Mouse (Mus musculus) midbrain, embryonic 12.5 days (tissue): ENCODE measurements around the gene Ephx4. TPM values are rescaled to one million over a fixed set of nuclear protein-coding genes. Genes with fewer than 3 reads are reported as not detected.
A peak's percentile ranks its signal among the peaks of the same experiment; 100 is the strongest.

Source experiments
- ATAC-seq: fragments of 200-750 bp; cut with Nextera tagmentation; 2 replicates; pipeline ENCODE4 v1.8.0; 2017; ENCODE audit warnings: low read depth, moderate TSS enrichment, moderate library complexity; ENCODE audit not compliant: low FRiP score
- H3K27ac ChIP-seq: fragments of 300-500 bp; sonication (generic); replicated peaks from 2 replicates; pipeline ENCODE4 v1.5.1; 2016; ENCODE audit warnings: mild to moderate bottlenecking
- H3K27me3 ChIP-seq: fragments of 300-500 bp; sonication (generic); 2 replicates; pipeline ENCODE4 v1.6.1; 2016; ENCODE audit warnings: mild to moderate bottlenecking
- H3K36me3 ChIP-seq: fragments of 300-500 bp; sonication (generic); 2 replicates; pipeline ENCODE4 v1.6.1; 2016
- H3K4me1 ChIP-seq: fragments of 300-500 bp; sonication (generic); 2 replicates; pipeline ENCODE4 v1.6.1; 2016
- H3K4me2 ChIP-seq: fragments of 300-500 bp; sonication (generic); replicated peaks from 2 replicates; pipeline ENCODE4 v1.6.1; 2016; ENCODE audit warnings: mild to moderate bottlenecking, moderate library complexity
- H3K4me3 ChIP-seq: fragments of 300-500 bp; sonication (generic); 2 replicates; pipeline ENCODE4 v1.5.1; 2016; ENCODE audit warnings: mild to moderate bottlenecking
- H3K9ac ChIP-seq: fragments of 300-500 bp; sonication (generic); replicated peaks from 2 replicates; pipeline ENCODE4 v1.6.1; 2016; ENCODE audit warnings: mild to moderate bottlenecking, moderate library complexity
- H3K9me3 ChIP-seq: fragments of 300-500 bp; sonication (generic); 2 replicates; pipeline ENCODE4 v1.6.1; 2016; ENCODE audit warnings: mild to moderate bottlenecking
- WGBS: fragments of 180-500 bp; shearing (Covaris S2); methylation state at CpG from one replicate; pipeline ENCODE4 v1.1.7; 2016; 5-methylcytosine and 5-hydroxymethylcytosine counted together
- polyA plus RNA-seq: library from polyadenylated mRNA; unstranded; fragments of >200 nt; fragmentation: Nextera tagmentation; extraction: Ambion mirVana; gene quantifications from 2 replicates; pipeline ENCODE4 v1.2.1, GENCODE M21; 2016

Gene Ephx4
- polyA plus RNA-seq, 1 experiment from 2014 or later: 0.83 TPM

DNA sequence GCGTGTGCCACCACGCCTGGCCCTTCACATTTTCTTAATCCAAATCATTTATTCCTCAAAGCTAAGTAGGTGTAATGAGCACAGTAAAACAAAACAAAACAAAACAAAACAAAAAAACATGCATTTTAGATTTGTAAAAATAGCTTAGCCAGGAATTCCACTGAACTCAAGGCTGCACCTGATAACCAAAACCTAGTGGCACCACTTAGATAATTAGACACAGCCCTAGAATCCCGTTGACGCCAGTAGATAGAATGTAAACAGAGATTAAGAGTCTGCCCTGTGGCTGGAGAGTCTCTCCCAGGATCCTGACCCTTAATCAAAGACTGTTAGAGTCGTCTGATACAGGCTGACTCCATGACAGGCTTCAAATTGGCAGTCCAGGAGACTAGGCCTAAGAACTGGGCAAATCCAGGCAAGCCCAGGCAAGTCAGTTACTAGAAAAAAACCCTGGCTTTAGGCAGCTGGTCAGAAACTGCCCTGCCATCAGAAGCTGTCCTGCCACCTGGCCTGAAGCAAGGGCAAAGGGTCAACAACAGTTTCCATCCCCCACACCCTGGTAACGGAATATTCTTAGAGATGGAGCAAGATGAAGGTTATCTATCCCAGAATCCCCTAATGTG lies 34.2 kb downstream of the Ephx4 start:
- Histone ChIP-seq H3K27me3 (no peaks in the 10 kb centered on the region; the same call in 1 of the 2 replicates), H3K4me3 (no peak overlapping the region), H3K4me2 (peak overlapping the region; percentile 68; the same call in 1 of the 2 replicates), H3K36me3 (no peaks in the 10 kb centered on the region), H3K4me1 (peaks cover 8% of the 10 kb centered on the region), H3K9ac (no peak overlapping the region), H3K27ac (no peak overlapping the region), H3K9me3 (no peaks in the 10 kb centered on the region)
- no peak for ATAC-seq
- WGBS: 78% methylated on average over 6 of the region's 6 CpGs

DNA sequence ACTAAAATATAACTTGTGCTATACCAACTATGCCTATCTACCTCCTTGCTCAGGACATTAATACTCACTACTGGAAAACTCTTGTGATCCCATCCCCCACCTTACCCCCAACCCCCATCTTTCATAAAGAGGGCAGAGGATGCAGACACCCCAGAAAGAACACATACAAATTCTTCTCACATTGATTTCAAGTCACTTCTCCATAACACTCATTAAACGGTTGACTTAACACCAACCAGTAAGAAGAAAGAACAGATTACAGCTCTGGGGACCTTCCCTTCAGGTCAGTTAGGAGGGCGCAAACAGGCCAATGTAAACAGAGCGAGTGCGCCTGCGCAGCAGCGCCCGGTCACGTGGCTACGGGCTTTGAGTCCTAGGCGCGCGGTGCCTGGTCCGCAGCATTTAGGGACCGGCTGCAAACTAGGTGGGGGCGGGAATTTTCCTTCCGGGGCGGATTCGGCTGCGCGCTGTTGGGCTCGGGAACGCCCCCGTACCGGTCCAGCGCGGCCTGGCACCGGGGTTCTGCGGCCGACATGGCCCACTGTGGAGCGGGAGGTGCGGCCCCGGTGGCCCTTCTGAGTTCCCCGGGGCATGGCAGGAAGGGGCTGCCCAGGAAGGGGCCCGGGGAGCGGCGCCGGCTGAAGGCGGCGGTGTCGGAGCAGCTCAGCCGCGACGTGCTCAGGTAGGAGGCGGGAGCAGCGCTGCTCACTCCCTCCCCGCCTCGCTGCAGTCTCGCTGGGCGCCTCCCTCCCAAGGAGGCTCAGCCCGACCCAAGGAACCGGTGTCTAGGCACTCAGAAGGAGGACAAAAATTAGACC lies 35.1 kb downstream of the Ephx4 start, which contains the start of gene Btbd8:
Gene Btbd8 (plus strand): TSS at position 534 of the 818 bp plus-strand sequence.
- Histone ChIP-seq H3K27ac (peak within 1 kb of the TSS; percentile 79), H3K4me1 (peaks cover 8% of the 10 kb centered on the region), H3K9me3 (no peaks in the 10 kb centered on the region), H3K4me3 (peak within 1 kb of the TSS; percentile 93), H3K27me3 (no peaks in the 10 kb centered on the region; the same call in 1 of the 2 replicates), H3K4me2 (peak within 1 kb of the TSS; percentile 68), H3K36me3 (no peaks in the 10 kb centered on the region), H3K9ac (peak within 1 kb of the TSS; percentile 88)
- peak; percentile 94 for ATAC-seq
- under 1% methylated on average over 51 of the region's 51 CpGs for WGBS

DNA sequence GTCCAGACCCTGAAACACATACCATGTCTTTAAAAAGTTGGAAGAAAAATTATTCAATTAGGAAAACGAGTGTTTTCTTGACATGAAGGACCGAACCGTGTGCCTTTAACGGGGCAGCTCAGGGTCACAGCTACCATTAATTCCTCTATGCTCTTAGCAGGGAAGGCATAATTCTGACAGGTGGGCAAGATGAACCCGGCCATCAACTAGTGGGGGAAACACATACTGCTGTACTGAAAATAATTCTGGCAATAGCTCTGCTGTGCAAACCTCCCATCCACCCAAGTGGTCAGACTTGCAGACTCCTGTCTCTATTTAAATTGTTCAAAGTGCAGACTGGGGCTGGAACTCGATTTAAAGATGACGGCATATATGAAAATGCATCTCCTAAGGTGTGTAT lies 35.8 kb downstream of the Ephx4 start:
- Histone ChIP-seq H3K4me1 (peaks cover 8% of the 10 kb centered on the region), H3K27me3 (no peaks in the 10 kb centered on the region; the same call in 1 of the 2 replicates), H3K4me2 (peak overlapping the region; percentile 68), H3K9ac (peak overlapping the region; percentile 88), H3K9me3 (no peaks in the 10 kb centered on the region), H3K4me3 (peak overlapping the region; percentile 93), H3K27ac (peak overlapping the region; percentile 79), H3K36me3 (no peaks in the 10 kb centered on the region)
- 27% methylated on average over 7 of the region's 7 CpGs for WGBS
- ATAC-seq: no peak

DNA sequence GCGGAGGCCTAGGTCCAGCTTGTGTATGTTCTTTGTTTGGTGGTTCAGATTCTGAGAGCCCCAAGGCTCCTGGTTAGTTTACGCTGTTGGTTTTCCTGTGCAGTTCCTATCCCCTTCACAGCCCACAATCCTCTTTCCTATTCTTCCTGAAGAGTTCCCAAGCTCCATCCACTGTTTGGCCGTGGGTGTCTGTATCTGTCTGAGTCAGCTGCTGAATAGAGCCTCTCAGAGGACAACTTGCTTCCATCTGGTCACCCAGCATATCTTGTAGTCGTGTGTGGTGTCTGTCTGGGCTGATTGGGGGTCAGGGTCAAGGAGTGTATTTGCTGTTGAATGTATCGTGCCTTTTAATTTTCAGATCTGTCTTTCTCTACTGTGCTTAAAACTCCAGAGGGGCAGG lies 39.3 kb downstream of the Ephx4 start:
- Histone ChIP-seq H3K4me2 (no peak overlapping the region), H3K9me3 (no peaks in the 10 kb centered on the region), H3K4me1 (peaks cover 8% of the 10 kb centered on the region), H3K4me3 (no peak overlapping the region), H3K36me3 (no peaks in the 10 kb centered on the region), H3K9ac (no peak overlapping the region), H3K27me3 (no peaks in the 10 kb centered on the region), H3K27ac (no peak overlapping the region)
- 83% methylated on average over 5 of the region's 5 CpGs for WGBS
- no peak for ATAC-seq

GRCm38 (mm10) chr5:107444251-107444650 lies 41.7 kb downstream of the Ephx4 start:
- H3K27ac ChIP-seq: no peak overlapping the region
- no peaks in the 10 kb centered on the region for H3K4me1 ChIP-seq
- no peak for ATAC-seq
- no peak overlapping the region for H3K4me3 ChIP-seq
- no peak overlapping the region for H3K9ac ChIP-seq
- H3K27me3 ChIP-seq: no peaks in the 10 kb centered on the region
- WGBS: 91% methylated on average over 4 of the region's 4 CpGs
- H3K9me3 ChIP-seq: no peaks in the 10 kb centered on the region
- H3K4me2 ChIP-seq: no peak overlapping the region
- H3K36me3 ChIP-seq: no peaks in the 10 kb centered on the region

DNA sequence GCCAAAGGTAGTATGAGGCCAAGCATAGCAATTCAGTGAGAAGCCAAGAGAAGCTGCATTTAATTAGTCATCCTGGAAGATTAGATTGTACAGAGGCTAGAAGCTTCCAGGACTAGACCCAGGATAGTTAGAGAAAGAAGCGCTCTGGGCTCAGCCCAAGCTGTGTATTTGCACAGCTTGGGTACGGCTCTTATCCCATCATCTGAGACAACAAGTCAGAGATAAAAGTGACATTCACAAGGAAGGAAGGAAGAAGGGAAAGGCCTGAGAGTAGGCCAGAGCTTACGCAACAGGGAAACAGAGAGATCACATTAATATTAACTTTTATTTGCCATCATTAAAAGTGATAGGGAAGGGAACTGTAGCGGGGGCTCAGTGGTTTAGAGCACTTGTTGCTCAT lies 45.4 kb downstream of the Ephx4 start:
- H3K9me3 ChIP-seq: no peaks in the 10 kb centered on the region
- H3K27ac ChIP-seq: no peak overlapping the region
- no peak overlapping the region for H3K9ac ChIP-seq
- ATAC-seq: no peak
- WGBS: 90% methylated on average over 4 of the region's 4 CpGs
- no peaks in the 10 kb centered on the region for H3K27me3 ChIP-seq
- H3K4me2 ChIP-seq: no peak overlapping the region
- no peaks in the 10 kb centered on the region for H3K36me3 ChIP-seq
- H3K4me1 ChIP-seq: no peaks in the 10 kb centered on the region
- H3K4me3 ChIP-seq: no peak overlapping the region

DNA sequence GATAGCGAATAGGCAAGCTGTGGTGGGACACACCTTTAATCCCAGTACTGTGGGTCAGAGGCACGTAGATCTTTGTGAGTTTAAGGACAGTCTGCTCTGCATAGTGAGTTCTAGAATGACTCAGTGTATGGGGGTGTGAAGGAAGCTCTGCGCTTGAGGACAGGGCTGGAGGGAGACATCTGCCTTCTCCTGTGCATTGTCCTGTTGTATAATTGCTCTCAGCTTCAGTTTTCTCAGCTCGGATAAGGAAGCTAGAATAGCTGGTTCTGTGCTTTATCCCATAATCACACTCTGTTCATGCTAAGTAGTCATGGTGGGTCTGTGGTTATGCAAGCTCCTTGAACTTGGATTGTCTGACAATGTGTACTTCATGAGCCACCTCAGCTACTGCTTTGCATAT lies 46.2 kb downstream of the Ephx4 start:
- ATAC-seq: no peak
- Histone ChIP-seq H3K36me3 (no peaks in the 10 kb centered on the region), H3K27me3 (no peaks in the 10 kb centered on the region), H3K27ac (no peak overlapping the region), H3K9ac (no peak overlapping the region), H3K4me3 (no peak overlapping the region), H3K9me3 (no peaks in the 10 kb centered on the region), H3K4me1 (no peaks in the 10 kb centered on the region), H3K4me2 (no peak overlapping the region)
- WGBS: 90% methylated on average over 4 of the region's 4 CpGs

- Histone ChIP-seq H3K27me3 (no peaks in the 10 kb centered on the region), H3K36me3 (no peaks in the 10 kb centered on the region), H3K9ac (no peak overlapping the region), H3K4me3 (no peak overlapping the region), H3K9me3 (no peaks in the 10 kb centered on the region), H3K4me1 (no peaks in the 10 kb centered on the region), H3K27ac (no peak overlapping the region), H3K4me2 (no peak overlapping the region)
- ATAC-seq: no peak
- WGBS: 87% methylated on average over 5 of the region's 5 CpGs
Measured at GRCm38 (mm10) chr5:107449620-107450019, 47.1 kb downstream of the Ephx4 start.

DNA sequence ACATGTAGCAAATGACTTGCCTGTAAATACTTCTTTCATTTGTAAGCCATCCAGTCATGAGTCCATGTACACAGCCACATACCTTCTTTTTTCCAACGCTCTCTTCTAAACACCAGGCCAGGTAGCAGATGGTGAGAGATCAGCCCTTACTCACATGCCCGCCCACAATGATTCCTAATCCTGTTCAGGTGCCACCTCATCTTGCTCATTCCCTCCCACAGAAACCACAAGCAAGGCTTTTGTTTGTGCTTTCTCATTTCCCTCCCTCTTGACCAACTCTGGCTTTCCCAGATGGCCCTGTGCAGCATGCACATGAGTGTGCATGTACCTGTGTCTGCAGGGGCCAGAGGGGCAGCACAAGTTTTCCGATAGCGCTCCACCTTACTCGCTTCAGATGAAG lies 47.8 kb downstream of the Ephx4 start:
- Histone ChIP-seq H3K9me3 (no peaks in the 10 kb centered on the region), H3K4me2 (no peak overlapping the region), H3K9ac (no peak overlapping the region), H3K36me3 (no peaks in the 10 kb centered on the region), H3K27ac (no peak overlapping the region), H3K4me1 (no peaks in the 10 kb centered on the region), H3K27me3 (no peaks in the 10 kb centered on the region), H3K4me3 (no peak overlapping the region)
- ATAC-seq: no peak
- 91% methylated on average over 5 of the region's 5 CpGs for WGBS

GRCm38 (mm10) chr5:107462147-107463076 lies 59.9 kb downstream of the Ephx4 start:
- Histone ChIP-seq H3K36me3 (no peaks in the 10 kb centered on the region), H3K4me3 (no peak overlapping the region), H3K9ac (no peak overlapping the region), H3K27ac (no peak overlapping the region), H3K27me3 (no peaks in the 10 kb centered on the region), H3K4me1 (peaks cover 3% of the 10 kb centered on the region; the same call in 1 of the 2 replicates), H3K4me2 (no peak overlapping the region), H3K9me3 (no peaks in the 10 kb centered on the region)
- ATAC-seq: no peak
- 89% methylated on average over 4 of the region's 4 CpGs for WGBS

- no peak overlapping the region for H3K27ac ChIP-seq
Measured at GRCm38 (mm10) chr5:107466501-107466900, 64.0 kb downstream of the Ephx4 start.

More at GRCm38 (mm10) chr5:107466501-107466900, 64.0 kb downstream of the Ephx4 start:
- 31% methylated on average over 5 of the region's 5 CpGs for WGBS
- no peaks in the 10 kb centered on the region for H3K9me3 ChIP-seq
- no peak for ATAC-seq
- no peak overlapping the region for H3K4me3 ChIP-seq
- H3K9ac ChIP-seq: no peak overlapping the region
- no peaks in the 10 kb centered on the region for H3K36me3 ChIP-seq
- H3K27me3 ChIP-seq: no peaks in the 10 kb centered on the region
- H3K4me1 ChIP-seq: peaks cover 3% of the 10 kb centered on the region; the same call in 1 of the 2 replicates
- no peak overlapping the region for H3K4me2 ChIP-seq
